Mouse (Mus musculus) subcutaneous adipose tissue, adult 2 months (tissue): ENCODE results near the gene Olfr810. TPM values are rescaled to one million over a fixed set of nuclear protein-coding genes. Genes with fewer than 3 reads are reported as not detected.

Source experiments
- polyA plus RNA-seq: library from polyadenylated mRNA; depleted of rRNA; stranded (reverse); fragments of >200 nt; gene quantifications from 2 replicates; pipeline ENCODE4 v1.2.3, GENCODE M21; 2012; ENCODE audit warnings: low replicate concordance; rRNA removed

Gene Olfr810
- polyA plus RNA-seq: not detected in 2 replicates

GRCm38 (mm10) chr10:129794817-129795216, at the start of gene Olfr810:
Olfr810 (minus strand) TSS chr10:129794917.

DNA sequence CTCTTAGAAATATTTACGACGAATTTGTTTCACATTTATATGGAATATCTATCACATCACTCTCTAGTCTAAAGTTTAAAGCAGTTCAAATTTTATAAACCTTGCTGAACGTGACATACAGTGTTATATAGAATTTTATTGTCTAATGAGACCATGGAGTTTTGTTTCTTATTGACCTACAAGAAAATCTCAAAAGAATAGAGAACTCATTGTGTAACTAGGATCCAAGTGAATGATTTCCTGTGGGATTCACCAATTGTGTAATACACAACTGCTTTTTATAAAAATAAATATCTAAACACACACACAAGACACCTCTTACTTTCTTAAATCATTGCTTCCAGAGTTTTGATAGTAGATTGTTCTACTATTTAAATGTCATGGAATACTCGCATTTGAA, 9.6 kb upstream of the Olfr810 start, which contains the start of gene Olfr811:
Gene Olfr811 (minus strand): TSS at position 101 of the 400 bp plus-strand sequence.

GRCm38 (mm10) chr10:129774338-129774737, 20.4 kb downstream of the Olfr810 start, which contains the start of gene Olfr809:
Olfr809 (plus strand) TSS chr10:129774638.

DNA sequence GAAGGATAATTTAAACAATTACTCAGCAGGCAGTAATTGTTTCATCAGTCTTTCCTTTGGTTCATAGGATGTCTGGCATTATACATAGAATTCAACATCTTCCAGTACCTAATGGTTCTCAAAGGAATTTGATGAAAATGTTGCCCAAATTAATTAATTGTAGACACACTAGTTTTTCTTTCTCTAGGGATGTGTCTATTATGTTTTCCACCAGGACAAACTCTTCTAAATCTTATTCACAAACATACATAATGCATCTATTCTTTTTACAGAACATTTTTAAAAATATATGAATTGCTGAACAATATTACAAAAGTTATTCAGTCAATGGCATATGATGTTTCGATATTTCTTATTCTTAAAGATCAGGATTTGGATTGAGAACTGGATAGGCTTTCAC, 29.5 kb downstream of the Olfr810 start, which contains the start of gene Olfr808:
Gene Olfr808 (plus strand): TSS at position 301 of the 400 bp plus-strand sequence.

GRCm38 (mm10) chr10:129757693-129758092, 37.0 kb downstream of the Olfr810 start, which contains the start of gene Olfr807:
Olfr807 (minus strand) TSS chr10:129757793.

DNA sequence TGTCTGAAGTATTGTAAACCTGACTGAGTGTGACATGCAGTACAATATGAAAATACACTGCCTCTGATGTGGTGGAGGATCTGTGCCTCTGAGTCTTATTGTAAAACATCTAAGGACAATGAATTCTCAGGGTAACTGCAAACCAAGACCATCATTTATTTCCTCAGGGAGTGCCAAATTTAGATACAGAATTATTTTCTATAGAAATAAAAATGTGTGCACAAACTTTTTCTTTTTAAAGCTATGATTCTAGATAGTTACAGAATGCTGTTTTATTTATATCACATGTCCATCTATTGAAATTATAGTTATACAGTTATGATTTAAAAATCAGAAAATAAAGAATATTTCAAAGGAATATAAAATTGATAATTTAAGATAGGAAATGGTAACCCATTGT, 52.9 kb downstream of the Olfr810 start, which contains the start of gene Olfr806:
Gene Olfr806 (minus strand): TSS at position 101 of the 400 bp plus-strand sequence.

Other genes starting within 250 kb of the Olfr810 start
- not detected in 2 replicates for gene Olfr794, start 227.3 kb downstream of the Olfr810 start, polyA plus RNA-seq
- not detected in 2 replicates for gene Olfr796, start 182.3 kb downstream of the Olfr810 start, polyA plus RNA-seq
- not detected in 2 replicates for gene Olfr798, start 167.0 kb downstream of the Olfr810 start, polyA plus RNA-seq
- not detected in 2 replicates for gene Olfr799, start 157.4 kb downstream of the Olfr810 start, polyA plus RNA-seq
- not detected in 2 replicates for gene Olfr800, start 137.2 kb downstream of the Olfr810 start, polyA plus RNA-seq
- gene Olfr801, start 121.1 kb downstream of the Olfr810 start, polyA plus RNA-seq: not detected in 2 replicates
- not detected in 2 replicates for gene Olfr802, start 106.7 kb downstream of the Olfr810 start, polyA plus RNA-seq
- gene Olfr803, start 100.6 kb downstream of the Olfr810 start, polyA plus RNA-seq: not detected in 2 replicates
- not detected in 2 replicates for gene Olfr804, start 91.7 kb downstream of the Olfr810 start, polyA plus RNA-seq
- not detected in 2 replicates for gene Olfr805, start 65.5 kb downstream of the Olfr810 start, polyA plus RNA-seq
- not detected in 2 replicates for gene Olfr806, start 53.0 kb downstream of the Olfr810 start, polyA plus RNA-seq
- gene Olfr807, start 37.1 kb downstream of the Olfr810 start, polyA plus RNA-seq: not detected in 2 replicates
- gene Olfr808, start 29.4 kb downstream of the Olfr810 start, polyA plus RNA-seq: not detected in 2 replicates
- gene Olfr809, start 20.3 kb downstream of the Olfr810 start, polyA plus RNA-seq: not detected in 2 replicates
- gene Olfr811, start 9.5 kb upstream of the Olfr810 start, polyA plus RNA-seq: not detected in 2 replicates
- gene Olfr812, start 51.2 kb upstream of the Olfr810 start, polyA plus RNA-seq: not detected in 2 replicates
- gene Olfr813, start 60.5 kb upstream of the Olfr810 start, polyA plus RNA-seq: not detected in 2 replicates
- gene Olfr814, start 84.9 kb upstream of the Olfr810 start, polyA plus RNA-seq: not detected in 2 replicates
- gene Olfr815, start 111.0 kb upstream of the Olfr810 start, polyA plus RNA-seq: not detected in 2 replicates
- not detected in 2 replicates for gene Olfr816, start 120.7 kb upstream of the Olfr810 start, polyA plus RNA-seq
- gene Olfr818, start 154.2 kb upstream of the Olfr810 start, polyA plus RNA-seq: not detected in 2 replicates
- not detected in 2 replicates for gene Olfr819, start 172.3 kb upstream of the Olfr810 start, polyA plus RNA-seq
- gene Olfr247, start 181.2 kb upstream of the Olfr810 start, polyA plus RNA-seq: not detected in 2 replicates
- not detected in 2 replicates for gene Gm10310, start 190.1 kb upstream of the Olfr810 start, polyA plus RNA-seq
- not detected in 2 replicates for gene Olfr820, start 217.7 kb upstream of the Olfr810 start, polyA plus RNA-seq
- gene Olfr821, start 235.4 kb upstream of the Olfr810 start, polyA plus RNA-seq: not detected in 2 replicates